19 mouse cellular contexts compared by ENCODE assay signal in genomic region chr11:34050643-34051042, GRCm38 (mm10). TPM values are rescaled to one million over a fixed set of nuclear protein-coding genes. Genes with fewer than 3 reads are reported as not detected.
"Had no signal": no experiment of that assay in that cellular context is flagged by ENCODE, and none has a peak within 500 bp of the region (broad histone marks: within the 10 kb centered on the region; RNA-seq: fewer than 3 reads in every experiment).

No protein-coding gene starts in this region.

- ATAC-seq: intestine, embryonic 15.5 days; lung, postnatal 0 days; midbrain, embryonic 13.5 days had no signal

- H3K4me1 ChIP-seq: intestine, embryonic 15.5 days; midbrain, embryonic 13.5 days; neural tube, embryonic 12.5 days had no signal

- H3K9ac ChIP-seq: intestine, embryonic 15.5 days; liver, embryonic 14.5 days; midbrain, embryonic 13.5 days; neural tube, embryonic 12.5 days had no signal

- H3K27me3 ChIP-seq: intestine, embryonic 15.5 days; midbrain, embryonic 13.5 days; neural tube, embryonic 12.5 days had no signal

- H3K9me3 ChIP-seq: intestine, embryonic 15.5 days; midbrain, embryonic 13.5 days; neural tube, embryonic 12.5 days had no signal

- DNase-seq: kidney, adult 18-20 months; kidney, postnatal 10 days; kidney, postnatal 4 days; left cerebral cortex, postnatal 4 days; lung, adult 2 months; lung, postnatal 36 days had no signal

- H3K27ac ChIP-seq: intestine, embryonic 15.5 days; liver, embryonic 14.5 days; midbrain, embryonic 13.5 days; neural tube, embryonic 12.5 days had no signal

- H3K36me3 ChIP-seq: intestine, embryonic 15.5 days; midbrain, embryonic 13.5 days; neural tube, embryonic 12.5 days had no signal

- H3K4me3 ChIP-seq: intestine, embryonic 15.5 days; midbrain, embryonic 13.5 days; neural tube, embryonic 12.5 days had no signal

- H3K4me2 ChIP-seq: intestine, embryonic 15.5 days; midbrain, embryonic 13.5 days; neural tube, embryonic 12.5 days had no signal

RNA-seq across cellular contexts. Expression of gene 4930469K13Rik, which starts 47.7 kb away (rescaled TPM):
- total RNA-seq: layer of hippocampus, adult 8-10 months; layer of hippocampus, postnatal 14 days; left cerebral cortex, adult 18-20 months; left cerebral cortex, postnatal 10 days; left cerebral cortex, postnatal 4 days; neutrophil, adult 5-6 weeks had no signal
- polyA plus RNA-seq: intestine, embryonic 15.5 days; kidney, embryonic 14.5 days; limb, embryonic 14.5 days; liver, embryonic 14.5 days; lung, adult 2 months; lung, postnatal 0 days; midbrain, embryonic 13.5 days; midbrain, postnatal 0 days had no signal

RNA-seq across cellular contexts. Expression of gene Kcnip1, which starts 57.7 kb away (rescaled TPM):
- total RNA-seq: neutrophil, adult 5-6 weeks had no signal
